18 mouse cellular contexts compared by ENCODE assay signal in genomic region chr4:134417111-134417510, GRCm38 (mm10). TPM values are rescaled to one million over a fixed set of nuclear protein-coding genes. Genes with fewer than 3 reads are reported as not detected.
DNase-seq lines count a peak whose midpoint lies in the region; ATAC-seq and TF ChIP-seq lines count a peak whose summit lies in the region.
"Had no signal": no experiment of that assay in that cellular context is flagged by ENCODE, and none has a peak within 500 bp of the region (broad histone marks: within the 10 kb centered on the region; RNA-seq: fewer than 3 reads in every experiment).

No protein-coding gene starts in this region.

- H3K9ac ChIP-seq in forebrain, postnatal 0 days: no peak overlapping the region; the same call in 1 of the 2 replicates
- H3K9ac ChIP-seq in forebrain, embryonic 13.5 days: no peak overlapping the region
- H3K9ac ChIP-seq in midbrain, embryonic 13.5 days (replicated peaks): no peak overlapping the region
- no peak overlapping the region for H3K9ac ChIP-seq in liver, postnatal 0 days (replicated peaks)
- H3K9ac ChIP-seq: liver, embryonic 13.5 days had no signal

- no peak for TF ChIP-seq CTCF in forebrain, postnatal 0 days (IDR thresholded peaks at IDR 0.05; ENCODE audit: low read depth)
- TF ChIP-seq CTCF in layer of hippocampus, adult 2 months (conservative IDR thresholded peaks at IDR 0.05): no peak
- no peak for TF ChIP-seq CTCF in liver, postnatal 0 days (IDR thresholded peaks at IDR 0.05; ENCODE audit: low read depth)

- no peak for ATAC-seq in forebrain, postnatal 0 days
- no peak for ATAC-seq in forebrain, embryonic 13.5 days
- no peak for ATAC-seq in midbrain, embryonic 13.5 days
- no peak for ATAC-seq in liver, postnatal 0 days
- ATAC-seq: intestine, embryonic 16.5 days had no signal

- no peak for DNase-seq in forebrain, postnatal 0 days
- DNase-seq in layer of hippocampus, adult 2 months (ENCODE audit: low spot score in 2 of 2): no peak
- no peak for DNase-seq in layer of hippocampus, adult 8-10 months (ENCODE audit: low spot score in 2 of 2)
- DNase-seq in adrenal gland, postnatal 25 days: peak; percentile 36
- no peak for DNase-seq in frontal cortex, postnatal 36 days (ENCODE audit: low spot score in 2 of 2)
- DNase-seq in liver, postnatal 0 days: no peak
- DNase-seq: cerebellum, adult 8-10 months; embryo, embryonic 11 days; kidney, postnatal 10 days; left cerebral cortex, postnatal 4 days; liver, embryonic 13.5 days; lung, postnatal 10 days; right cerebral cortex, postnatal 4 days; thymus, adult 2 months had no signal

- no peaks in the 10 kb centered on the region for H3K27me3 ChIP-seq in forebrain, postnatal 0 days (ENCODE audit: insufficient read depth, low read length)
- H3K27me3 ChIP-seq in forebrain, embryonic 13.5 days: no peaks in the 10 kb centered on the region
- no peaks in the 10 kb centered on the region for H3K27me3 ChIP-seq in midbrain, embryonic 13.5 days
- H3K27me3 ChIP-seq in liver, postnatal 0 days (ENCODE audit: insufficient read depth, low read length): no peaks in the 10 kb centered on the region
- H3K27me3 ChIP-seq: liver, embryonic 13.5 days had no signal

- no peak for TF ChIP-seq EP300 in liver, postnatal 0 days (IDR thresholded peaks at IDR 0.05; ENCODE audit: low read depth)

- H3K36me3 ChIP-seq in forebrain, postnatal 0 days (ENCODE audit: insufficient read depth): 0 out of 2 replicates have a peak, but pooled peaks cover 4% of the 10 kb centered on the region
- peaks cover 14% of the 10 kb centered on the region; the same call in 1 of the 2 replicates for H3K36me3 ChIP-seq in forebrain, embryonic 13.5 days (ENCODE audit: poor library complexity, severe bottlenecking)
- H3K36me3 ChIP-seq in midbrain, embryonic 13.5 days: peaks cover 17% of the 10 kb centered on the region
- peaks cover 33% of the 10 kb centered on the region for H3K36me3 ChIP-seq in liver, postnatal 0 days (replicated peaks; ENCODE audit: insufficient read depth, low read length)

- H3K9me3 ChIP-seq in forebrain, postnatal 0 days (ENCODE audit: low read length): no peaks in the 10 kb centered on the region
- no peaks in the 10 kb centered on the region for H3K9me3 ChIP-seq in forebrain, embryonic 13.5 days (replicated peaks)
- no peaks in the 10 kb centered on the region for H3K9me3 ChIP-seq in midbrain, embryonic 13.5 days
- H3K9me3 ChIP-seq in liver, postnatal 0 days (ENCODE audit: low read length): no peaks in the 10 kb centered on the region
- H3K9me3 ChIP-seq: liver, embryonic 13.5 days had no signal

- peak overlapping the region; percentile 59; the same call in 1 of the 2 replicates for H3K27ac ChIP-seq in forebrain, postnatal 0 days (ENCODE audit: low read depth, low read length)
- no peak overlapping the region for H3K27ac ChIP-seq in forebrain, embryonic 13.5 days
- peak overlapping the region; percentile 83 for H3K27ac ChIP-seq in layer of hippocampus, adult 2 months
- peak overlapping the region; percentile 55 for H3K27ac ChIP-seq in midbrain, embryonic 13.5 days
- H3K27ac ChIP-seq in liver, postnatal 0 days (ENCODE audit: low read depth): no peak overlapping the region
- H3K27ac ChIP-seq: liver, embryonic 13.5 days had no signal

- H3K4me2 ChIP-seq in forebrain, postnatal 0 days (ENCODE audit: low read depth): no peak overlapping the region
- H3K4me2 ChIP-seq in forebrain, embryonic 13.5 days: no peak overlapping the region
- H3K4me2 ChIP-seq in midbrain, embryonic 13.5 days (replicated peaks): no peak overlapping the region
- no peak overlapping the region for H3K4me2 ChIP-seq in liver, postnatal 0 days (ENCODE audit: low read depth, low read length)
- H3K4me2 ChIP-seq: liver, embryonic 13.5 days had no signal

- 76% methylated on average over 7 of the region's 7 CpGs for WGBS in forebrain, postnatal 0 days
- WGBS in forebrain, embryonic 13.5 days: 80% methylated on average over 7 of the region's 7 CpGs
- WGBS in midbrain, embryonic 13.5 days: 71% methylated on average over 7 of the region's 7 CpGs
- 76% methylated on average over 7 of the region's 7 CpGs for WGBS in liver, postnatal 0 days (ENCODE audit: insufficient replicate concordance)

- H3K4me3 ChIP-seq in forebrain, postnatal 0 days (ENCODE audit: low read depth, low read length): no peak overlapping the region
- H3K4me3 ChIP-seq in forebrain, embryonic 13.5 days: no peak overlapping the region
- no peak overlapping the region; the same call in 1 of the 2 replicates for H3K4me3 ChIP-seq in layer of hippocampus, adult 2 months
- H3K4me3 ChIP-seq in midbrain, embryonic 13.5 days (replicated peaks): no peak overlapping the region
- H3K4me3 ChIP-seq in liver, postnatal 0 days (ENCODE audit: low read depth, low read length): no peak overlapping the region
- H3K4me3 ChIP-seq: liver, embryonic 13.5 days had no signal

- H3K4me1 ChIP-seq in forebrain, postnatal 0 days (ENCODE audit: insufficient read depth): no peaks in the 10 kb centered on the region
- no peaks in the 10 kb centered on the region for H3K4me1 ChIP-seq in forebrain, embryonic 13.5 days
- H3K4me1 ChIP-seq in midbrain, embryonic 13.5 days (replicated peaks): peaks cover 9% of the 10 kb centered on the region
- no peaks in the 10 kb centered on the region for H3K4me1 ChIP-seq in liver, postnatal 0 days (ENCODE audit: insufficient read depth)
- H3K4me1 ChIP-seq: liver, embryonic 13.5 days had no signal

RNA-seq across cellular contexts. Expression of gene Pafah2, which starts 21.0 kb away (rescaled TPM):
- 11.1 and 18.0 TPM in 2 replicates for total RNA-seq in forebrain, postnatal 0 days (2014; rRNA removed)
- 6.4 and 7.6 TPM in 2 replicates for polyA plus RNA-seq in forebrain, postnatal 0 days (2015; fragmentation: Nextera tagmentation; extraction: Ambion mirVana)
- 6.3 and 6.5 TPM in 2 replicates for polyA plus RNA-seq in forebrain, embryonic 13.5 days (2015; fragmentation: Nextera tagmentation; extraction: Ambion mirVana)
- total RNA-seq in layer of hippocampus, adult 2 months (2021): 1 to 10 TPM; 6.6 to 9.0 TPM
- 10 to 100 TPM in 1 of 4 experiments, 1 to 10 TPM in 3; 5.5 to 10.5 (median 8.5) TPM for total RNA-seq in layer of hippocampus, adult 8-10 months (2022)
- total RNA-seq in adrenal gland, postnatal 25 days (2021): 7.9 and 9.1 TPM in 2 replicates
- 6.4 and 6.6 TPM in 2 replicates for polyA plus RNA-seq in midbrain, embryonic 13.5 days (2015; fragmentation: Nextera tagmentation; extraction: Ambion mirVana)
- polyA plus RNA-seq in liver, postnatal 0 days (2015; fragmentation: Nextera tagmentation; extraction: Ambion mirVana): 13.5 and 14.3 TPM in 2 replicates

RNA-seq across cellular contexts. Expression of gene Extl1, which starts 33.5 kb away (rescaled TPM):
- 0.95 and 1.4 TPM in 2 replicates for total RNA-seq in forebrain, postnatal 0 days (2014; rRNA removed)
- polyA plus RNA-seq in forebrain, postnatal 0 days (2015; fragmentation: Nextera tagmentation; extraction: Ambion mirVana): 1.2 TPM in 2 replicates
- 0.12 and 0.37 TPM in 2 replicates for polyA plus RNA-seq in forebrain, embryonic 13.5 days (2015; fragmentation: Nextera tagmentation; extraction: Ambion mirVana)
- total RNA-seq in layer of hippocampus, adult 2 months (2021): 10 to 100 TPM; 44.7 to 46.5 TPM
- 10 to 100 TPM; 36.5 to 47.8 (median 42.9) TPM for total RNA-seq in layer of hippocampus, adult 8-10 months (2022)
- total RNA-seq in adrenal gland, postnatal 25 days (2021): 1.7 and 2.1 TPM in 2 replicates
- 0.16 and 0.40 TPM in 2 replicates for polyA plus RNA-seq in midbrain, embryonic 13.5 days (2015; fragmentation: Nextera tagmentation; extraction: Ambion mirVana)
- polyA plus RNA-seq in liver, postnatal 0 days (2015; fragmentation: Nextera tagmentation; extraction: Ambion mirVana): 0.20 and 0.33 TPM in 2 replicates
- total RNA-seq: monocyte, adult 5-6 weeks had no signal

RNA-seq across cellular contexts. Expression of gene Stmn1, which starts 51.0 kb away (rescaled TPM):
- 2,537 and 3,460 TPM in 2 replicates for total RNA-seq in forebrain, postnatal 0 days (2014; rRNA removed)
- 7,274 and 8,446 TPM in 2 replicates for polyA plus RNA-seq in forebrain, postnatal 0 days (2015; fragmentation: Nextera tagmentation; extraction: Ambion mirVana)
- polyA plus RNA-seq in forebrain, embryonic 13.5 days (2015; fragmentation: Nextera tagmentation; extraction: Ambion mirVana): 6,579 and 6,954 TPM in 2 replicates
- total RNA-seq in layer of hippocampus, adult 2 months (2021): 100 to 1,000 TPM; 362 to 369 TPM
- total RNA-seq in layer of hippocampus, adult 8-10 months (2022): 100 to 1,000 TPM; 367 to 422 (median 391) TPM
- 75.6 and 87.4 TPM in 2 replicates for total RNA-seq in adrenal gland, postnatal 25 days (2021)
- polyA plus RNA-seq in midbrain, embryonic 13.5 days (2015; fragmentation: Nextera tagmentation; extraction: Ambion mirVana): 7,568 and 8,132 TPM in 2 replicates
- polyA plus RNA-seq in liver, postnatal 0 days (2015; fragmentation: Nextera tagmentation; extraction: Ambion mirVana): 249 and 258 TPM in 2 replicates

Comparison
In these comparisons a context has a peak if more than half of its experiments do, and no peak if none do; other contexts are left out.
1. H3K27ac ChIP-seq: peak in forebrain, postnatal 0 days (single experiment), layer of hippocampus, adult 2 months (single experiment) and midbrain, embryonic 13.5 days (single experiment); none in forebrain, embryonic 13.5 days (single experiment) and liver, postnatal 0 days (single experiment).
2. RNA of gene Extl1, which starts 33.5 kb away (total RNA-seq): 44.7 to 46.5 TPM in layer of hippocampus, adult 2 months and 36.5 to 47.8 TPM in layer of hippocampus, adult 8-10 months; 1.7 to 2.1 TPM in adrenal gland, postnatal 25 days and 0.95 to 1.4 TPM in forebrain, postnatal 0 days; every median in the first group is over 10 times any median in the second.